Mouse (Mus musculus) olfactory bulb, adult 2 months (tissue): ENCODE results near the gene Braf.

Experiments used
- CTCF ChIP-seq: fragments of 200-500 bp; IDR thresholded peaks from 2 replicates; pipeline ENCODE4 v1.5.1; 2012; ENCODE audit warnings: low read depth, mild to moderate bottlenecking, low read length, moderate library complexity; ENCODE audit not compliant: insufficient read depth
- POLR2A ChIP-seq: fragments of 200-500 bp; IDR thresholded peaks from 2 replicates; pipeline ENCODE4 v1.6.1; 2012; ENCODE audit warnings: mild to moderate bottlenecking, low read depth, low read length, moderate library complexity; ENCODE audit not compliant: insufficient read depth

DNA sequence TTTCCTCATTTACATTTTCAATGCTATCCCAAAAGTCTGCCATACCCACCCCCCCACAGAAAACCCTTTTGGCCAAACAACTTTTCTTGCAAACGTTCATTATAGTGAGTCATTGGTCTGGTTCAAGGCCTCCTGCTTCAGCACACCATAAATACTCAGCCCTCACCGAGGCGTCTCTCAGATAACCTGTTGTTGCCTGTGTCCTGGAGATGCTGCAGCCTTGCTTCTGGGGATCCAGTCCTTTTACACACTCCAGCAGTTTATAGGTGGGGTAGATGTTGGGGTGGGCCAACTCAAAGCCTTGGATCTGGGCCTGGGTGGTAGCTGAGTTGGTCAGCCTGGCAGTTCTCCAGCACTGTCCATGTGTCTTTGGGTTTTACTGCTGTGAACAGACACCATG lies 154.8 kb downstream of the Braf start:
- TF ChIP-seq POLR2A (no peak), CTCF (no peak)
